Mouse (Mus musculus) retina, postnatal 7 days (tissue): ENCODE measurements around the gene Klra1.
"Not testable (repeated sequence)": the region's sequence is repeated elsewhere in the genome, so short reads cannot be mapped to it uniquely, and the experiment has no call there.

Source experiments
- DNase-seq: peaks from one replicate; pipeline ENCODE4 v3.0.0-alpha.2; 2012; ENCODE audit warnings: low read depth, low spot score

Klra1 gene

DNA sequence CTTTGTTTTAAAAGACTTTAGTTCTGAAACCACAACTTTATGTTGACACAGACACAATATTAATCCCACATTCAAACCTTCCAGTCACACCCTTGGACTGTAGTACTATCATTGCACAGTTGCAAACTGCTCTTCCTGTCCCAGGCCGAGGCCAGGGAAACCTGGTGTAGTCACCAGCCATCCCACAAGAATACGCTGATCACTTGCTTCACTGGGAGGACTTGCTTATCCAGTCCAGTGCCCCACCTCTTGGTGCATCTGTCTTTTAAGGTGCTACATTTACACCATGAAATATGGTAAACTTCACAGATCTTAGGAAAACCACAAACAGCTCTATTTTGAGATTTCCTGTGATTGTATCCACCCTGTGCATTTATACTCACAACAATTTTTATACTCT, at the start of gene Klra1:
Klra1 (minus strand) TSS at position 125 of the 400 bp plus-strand sequence.
- DNase-seq, result no peak

DNA sequence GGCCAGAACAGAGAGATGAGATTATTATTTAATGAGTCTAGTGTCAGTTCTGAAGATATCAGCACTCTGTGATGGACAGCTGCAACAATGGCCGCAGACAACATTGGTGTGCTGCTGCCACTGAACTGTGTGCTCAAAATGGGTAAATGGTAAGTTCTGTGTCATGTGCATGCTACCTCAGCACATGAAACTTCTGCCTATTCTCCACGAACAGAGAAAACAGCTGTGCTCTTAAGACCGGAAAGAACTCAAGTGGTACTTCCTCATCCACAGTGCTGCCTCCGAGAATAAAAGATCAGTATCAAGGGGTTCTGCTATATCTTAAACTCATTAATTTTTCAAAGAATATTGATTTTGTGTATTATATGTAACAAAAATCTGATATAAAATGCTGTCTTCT, 42.8 kb upstream of the Klra1 start:
- DNase-seq, result no peak

DNA sequence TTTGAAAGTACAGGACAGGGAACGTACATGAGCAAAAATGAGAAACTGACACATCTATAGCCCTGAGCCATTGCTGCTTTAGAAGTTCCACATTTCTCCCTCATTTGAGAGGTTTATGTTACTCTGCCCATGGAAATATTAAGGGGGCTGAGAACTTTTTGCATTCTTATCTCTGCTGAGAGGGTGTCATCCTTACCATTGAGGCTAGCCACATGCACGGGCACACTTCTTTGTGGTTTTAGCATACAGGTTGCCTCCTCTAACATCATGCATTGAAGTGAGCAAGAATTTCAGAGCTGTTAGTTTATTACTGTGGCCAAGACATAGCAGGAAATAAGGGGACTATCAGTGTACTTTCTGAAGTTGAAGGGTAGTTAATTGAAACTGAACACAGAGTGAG, 32.5 kb upstream of the Klra1 start:
- no peak for DNase-seq

DNA sequence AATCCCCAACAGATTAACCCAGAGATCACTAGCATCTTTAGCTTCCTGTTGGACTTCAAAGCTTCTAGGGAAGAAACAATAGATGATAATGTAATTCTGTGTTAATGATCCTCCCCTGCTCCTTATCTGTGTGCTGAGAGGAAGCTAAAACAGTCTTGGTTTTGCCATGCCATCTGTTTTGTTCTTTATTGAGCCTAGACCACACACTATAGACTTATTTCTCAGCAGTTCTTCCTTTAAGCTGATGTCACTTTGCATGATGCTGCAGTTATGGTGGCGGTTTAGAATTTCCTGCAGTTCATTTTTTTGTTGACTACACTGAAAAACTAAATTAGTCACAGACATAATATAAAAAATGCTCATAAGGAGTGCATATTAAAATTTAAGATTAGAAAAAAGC, 18.2 kb upstream of the Klra1 start:
- DNase-seq, result no peak

DNA sequence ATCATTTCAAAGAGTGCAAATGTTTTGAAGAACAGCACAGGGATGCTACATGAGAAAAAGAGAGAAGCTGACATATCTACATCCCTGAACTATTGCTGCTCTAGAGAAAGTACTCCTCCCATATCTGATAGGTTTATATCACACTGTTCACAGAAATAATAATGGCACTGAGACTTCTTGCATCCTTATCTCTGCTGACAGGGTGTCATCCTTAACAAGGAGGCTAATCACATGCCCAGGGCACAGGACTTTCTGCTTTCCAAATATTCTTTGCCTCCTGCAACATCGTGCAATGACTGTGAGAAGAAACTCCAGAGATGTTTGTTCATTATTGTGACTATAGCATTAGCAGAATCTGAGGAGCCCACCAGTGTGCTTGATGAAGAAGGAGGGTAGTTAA, 871 bp downstream of the Klra1 start:
- DNase-seq, result no peak

DNA sequence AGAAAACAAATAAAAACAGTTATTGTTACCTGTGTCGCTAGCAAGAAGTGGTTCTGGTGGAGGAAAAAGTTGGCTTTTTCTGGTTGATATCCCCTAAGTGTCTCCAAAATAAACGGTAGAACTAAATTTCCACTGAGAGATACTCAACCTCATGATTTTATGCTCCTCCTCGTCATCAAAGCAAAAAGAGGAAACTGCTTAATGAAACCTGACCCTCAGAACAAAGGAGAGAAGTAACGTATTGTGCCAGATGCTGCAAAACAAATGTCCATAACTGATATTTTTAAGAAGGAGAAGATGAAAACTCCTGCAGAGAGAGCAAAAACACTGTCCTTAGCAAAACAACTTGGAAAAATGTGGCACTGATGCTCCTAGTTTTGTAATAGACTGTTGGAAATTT, 4.3 kb downstream of the Klra1 start:
- no peak for DNase-seq

- DNase-seq, result not testable (repeated sequence)
Observed at GRCm38 (mm10) chr6:130345381-130345780, 41.3 kb downstream of the Klra1 start.

DNA sequence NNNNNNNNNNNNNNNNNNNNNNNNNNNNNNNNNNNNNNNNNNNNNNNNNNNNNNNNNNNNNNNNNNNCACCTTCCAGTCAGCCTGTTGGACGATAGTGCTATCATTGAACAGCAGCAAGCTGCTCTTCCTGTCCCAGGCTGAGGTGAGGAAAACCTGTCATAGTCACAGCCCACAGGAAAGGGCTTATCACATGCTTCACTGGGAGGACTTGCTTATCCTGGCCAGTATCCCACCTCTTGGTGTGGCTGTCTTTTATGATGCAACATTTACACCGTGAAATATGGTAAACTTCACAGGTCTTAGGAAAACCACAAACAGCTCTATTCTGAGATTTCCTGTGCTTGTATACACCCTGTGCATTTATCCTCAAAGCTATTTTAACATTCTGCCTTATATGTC, 44.7 kb downstream of the Klra1 start:
- DNase-seq, result not testable (repeated sequence)

DNA sequence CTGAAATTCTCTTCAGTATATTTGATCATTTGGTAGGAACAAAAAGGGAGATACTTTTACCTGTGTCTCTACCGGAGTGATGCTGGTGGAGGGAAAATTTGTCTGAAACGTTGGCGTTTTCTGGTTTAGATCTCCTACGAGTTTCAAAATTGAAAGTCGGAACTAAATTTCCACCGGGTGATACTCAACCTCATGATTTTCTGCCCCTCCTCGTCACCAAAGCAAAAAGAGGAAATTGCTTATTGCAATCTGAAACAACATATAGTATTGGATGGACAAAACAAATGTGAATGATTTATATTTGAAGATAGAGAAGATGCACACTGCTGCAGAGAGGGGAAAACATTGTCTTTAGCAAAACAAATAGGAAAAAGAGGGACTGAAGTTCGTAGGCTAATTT, 49.3 kb downstream of the Klra1 start, which contains the start of gene Klra3:
Klra3 (minus strand) TSS at position 164 of the 400 bp plus-strand sequence.
- DNase-seq, result no peak
